Mouse (Mus musculus) heart, embryonic 15.5 days (tissue): ENCODE measurements at regions not wholly inside any gene's neighbourhood (a gene's known extent, or its start where the extent isn't known, plus 50 kb on each side); places are given as distances from the start of the nearest gene placed in this dataset.

Experiments
- ATAC-seq: fragments of 200-750 bp; cut with Nextera tagmentation; replicated peaks from 2 replicates; pipeline ENCODE4 v1.8.0; 2017; ENCODE audit warnings: low read depth, moderate TSS enrichment; ENCODE audit not compliant: insufficient number of reproducible peaks, insufficient read depth, low FRiP score
- H3K27ac ChIP-seq: fragments of 300-500 bp; sonication (generic); 2 replicates; pipeline ENCODE4 v1.5.1; 2015; ENCODE audit warnings: mild to moderate bottlenecking, inconsistent platforms
- H3K27me3 ChIP-seq: fragments of 300-500 bp; sonication (generic); 2 replicates; pipeline ENCODE4 v1.6.1; 2015; ENCODE audit warnings: inconsistent platforms
- H3K36me3 ChIP-seq: fragments of 300-500 bp; sonication (generic); 2 replicates; pipeline ENCODE4 v1.6.1; 2015; ENCODE audit warnings: mild to moderate bottlenecking, inconsistent platforms
- H3K4me1 ChIP-seq: fragments of 300-500 bp; sonication (generic); replicated peaks from 2 replicates; pipeline ENCODE4 v1.6.1; 2015; ENCODE audit warnings: inconsistent platforms
- H3K4me2 ChIP-seq: fragments of 300-500 bp; sonication (generic); 2 replicates; pipeline ENCODE4 v1.6.1; 2015; ENCODE audit warnings: inconsistent platforms, mild to moderate bottlenecking, moderate library complexity
- H3K4me3 ChIP-seq: fragments of 300-500 bp; sonication (generic); 2 replicates; pipeline ENCODE4 v1.5.1; 2015; ENCODE audit warnings: mild to moderate bottlenecking, inconsistent platforms
- H3K9ac ChIP-seq: fragments of 300-500 bp; sonication (generic); 2 replicates; pipeline ENCODE4 v1.6.1; 2015; ENCODE audit warnings: mild to moderate bottlenecking, inconsistent platforms
- H3K9me3 ChIP-seq: fragments of 300-500 bp; sonication (generic); replicated peaks from 2 replicates; pipeline ENCODE4 v1.6.1; 2016; ENCODE audit warnings: inconsistent platforms
- WGBS: fragments of 180-500 bp; shearing (Covaris S2); methylation state at CpG from one replicate; pipeline ENCODE4 v1.1.7; 2015; ENCODE audit warnings: mixed read lengths; 5-methylcytosine and 5-hydroxymethylcytosine counted together

DNA sequence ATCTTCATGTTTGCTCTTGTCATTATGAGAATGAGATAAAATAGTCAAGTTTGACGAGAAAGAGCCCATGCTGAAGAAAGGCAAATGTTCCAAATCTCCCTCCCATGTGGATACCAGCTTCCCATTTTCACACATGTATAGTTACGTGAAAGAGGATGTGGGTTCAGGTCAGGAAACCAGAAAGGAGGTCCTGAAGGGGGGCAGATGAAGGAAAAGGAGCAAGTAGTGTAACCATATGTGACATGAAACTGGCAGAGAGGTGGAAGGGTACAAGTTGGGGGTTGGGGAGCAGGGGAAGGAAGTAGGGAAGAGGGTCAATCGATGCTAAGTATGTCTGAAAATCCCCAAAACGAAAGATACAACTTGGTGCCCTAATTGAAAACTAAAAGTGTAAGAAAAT lies 132.6 kb upstream of the Pkn2 start:
- Histone ChIP-seq H3K4me3 (no peak overlapping the region), H3K36me3 (no peaks in the 10 kb centered on the region), H3K27me3 (no peaks in the 10 kb centered on the region), H3K4me2 (no peak overlapping the region), H3K9ac (no peak overlapping the region), H3K4me1 (no peaks in the 10 kb centered on the region), H3K9me3 (no peaks in the 10 kb centered on the region), H3K27ac (no peak overlapping the region)
- ATAC-seq, result no peak
- 71% methylated on average over 4 of the region's 4 CpGs for WGBS

DNA sequence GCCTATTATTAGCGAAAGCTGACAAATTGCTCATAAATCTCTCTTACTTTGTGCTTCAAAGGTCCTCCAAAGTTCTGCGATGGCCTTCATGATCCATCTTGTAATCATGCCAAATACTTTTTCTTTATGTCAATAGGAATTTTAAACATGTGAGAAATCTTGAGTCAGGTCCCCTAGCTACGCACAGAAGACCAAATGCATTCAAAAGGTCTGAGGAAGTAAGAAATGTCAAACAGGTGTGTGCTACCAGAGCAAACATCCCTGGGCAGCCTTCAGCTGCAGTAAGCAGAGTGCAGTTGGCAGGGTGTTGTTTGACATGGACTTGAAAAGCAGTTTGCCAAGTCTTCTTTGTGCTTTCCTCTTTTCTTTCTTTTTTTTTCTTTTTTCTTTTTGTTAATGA lies 125.2 kb upstream of the Pkn2 start:
- H3K36me3 ChIP-seq, result no peaks in the 10 kb centered on the region
- H3K4me2 ChIP-seq, result no peak overlapping the region
- H3K4me1 ChIP-seq, result no peaks in the 10 kb centered on the region
- no peak overlapping the region for H3K4me3 ChIP-seq
- ATAC-seq, result no peak
- no peak overlapping the region for H3K27ac ChIP-seq
- WGBS, result 75% methylated on average over 3 of the region's 3 CpGs
- H3K9me3 ChIP-seq, result no peaks in the 10 kb centered on the region
- H3K27me3 ChIP-seq, result no peaks in the 10 kb centered on the region
- H3K9ac ChIP-seq, result no peak overlapping the region

DNA sequence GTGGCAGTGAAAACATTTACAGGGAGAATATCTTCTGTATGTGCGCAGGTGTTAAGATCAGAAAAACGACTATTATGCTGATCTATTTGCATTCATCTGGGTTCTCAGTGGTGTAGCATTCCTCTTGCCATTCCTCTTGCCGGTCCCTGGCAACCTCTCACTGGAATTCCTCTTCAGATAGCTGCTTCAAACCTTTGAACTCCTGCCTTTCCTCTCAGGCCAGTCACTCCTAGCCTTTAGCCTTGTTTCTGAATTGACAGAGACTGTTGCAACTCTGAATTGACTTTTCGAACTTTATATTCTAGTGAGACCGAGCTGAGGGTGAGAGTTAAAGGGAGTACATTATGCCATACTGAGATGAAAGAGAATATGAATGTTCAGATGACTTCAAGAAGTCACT lies 120.1 kb upstream of the Pkn2 start:
- H3K27ac ChIP-seq, result no peak overlapping the region
- H3K36me3 ChIP-seq, result no peaks in the 10 kb centered on the region
- no peaks in the 10 kb centered on the region for H3K27me3 ChIP-seq
- ATAC-seq, result no peak
- H3K4me3 ChIP-seq, result no peak overlapping the region
- H3K4me1 ChIP-seq, result no peaks in the 10 kb centered on the region; the same call in 1 of the 2 replicates
- WGBS, result 52% methylated on average over 5 of the region's 5 CpGs
- no peak overlapping the region for H3K9ac ChIP-seq
- no peak overlapping the region for H3K4me2 ChIP-seq
- H3K9me3 ChIP-seq, result no peaks in the 10 kb centered on the region

DNA sequence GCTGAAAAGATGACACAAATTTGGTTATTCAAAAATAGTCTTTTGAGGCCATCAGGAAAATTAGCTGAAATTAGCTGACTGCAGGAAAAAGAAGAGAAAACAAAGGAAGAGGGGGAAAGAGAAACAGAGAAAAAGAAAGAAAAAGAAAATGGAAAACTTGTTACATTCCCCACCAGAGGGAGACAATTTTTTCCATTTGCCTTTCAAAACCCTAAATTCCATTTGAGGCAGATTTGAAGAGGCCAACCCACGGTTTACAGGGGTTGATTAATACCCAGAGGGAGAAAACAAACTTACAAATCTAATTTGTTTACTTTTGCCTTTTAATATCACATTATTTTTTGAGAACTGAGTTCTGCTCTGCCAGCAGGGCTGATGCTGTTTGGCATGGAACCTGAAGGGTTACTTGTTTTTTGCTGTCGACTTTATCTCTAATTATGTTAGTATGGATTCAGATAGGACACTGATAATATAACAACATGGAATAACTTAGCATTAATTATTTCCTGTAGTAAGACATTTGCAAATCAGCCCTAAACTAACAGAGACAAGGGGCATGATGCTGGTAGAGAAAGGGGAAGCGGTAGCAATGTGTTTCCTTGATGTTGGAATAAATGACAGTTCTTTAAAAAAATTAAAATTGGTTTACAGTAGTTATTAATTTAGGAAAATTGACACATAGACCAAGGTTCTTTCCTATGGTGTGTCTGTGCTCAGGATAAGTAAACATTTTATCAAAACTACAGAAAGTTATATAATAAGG lies 114.4 kb upstream of the Pkn2 start:
- no peak overlapping the region for H3K4me3 ChIP-seq
- H3K27me3 ChIP-seq, result no peaks in the 10 kb centered on the region
- no peak overlapping the region for H3K4me2 ChIP-seq
- 49% methylated on average over 3 of the region's 3 CpGs for WGBS
- H3K4me1 ChIP-seq, result no peaks in the 10 kb centered on the region
- no peak overlapping the region for H3K9ac ChIP-seq
- no peaks in the 10 kb centered on the region for H3K9me3 ChIP-seq
- H3K36me3 ChIP-seq, result no peaks in the 10 kb centered on the region
- no peak for ATAC-seq
- H3K27ac ChIP-seq, result no peak overlapping the region

DNA sequence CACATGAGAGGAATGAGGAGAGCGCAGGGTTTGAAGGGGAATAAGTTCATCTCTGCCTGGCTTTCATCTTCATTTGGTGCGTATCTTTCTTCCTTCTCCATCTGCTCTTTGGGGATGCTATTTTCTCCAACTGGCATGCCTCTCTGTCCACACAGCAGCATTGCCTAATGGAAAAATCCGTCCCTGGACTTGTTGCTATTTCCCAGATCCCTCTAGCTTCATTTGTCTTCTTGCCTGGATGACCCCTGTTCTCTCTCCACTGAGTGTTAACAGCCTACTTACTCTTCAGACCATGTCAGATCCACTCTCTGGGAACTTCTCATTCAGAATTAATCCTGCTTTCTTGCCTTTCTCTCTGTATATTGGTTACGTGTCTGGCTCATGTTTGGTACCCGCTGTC lies 102.7 kb upstream of the Pkn2 start:
- no peak overlapping the region for H3K4me3 ChIP-seq
- no peaks in the 10 kb centered on the region for H3K9me3 ChIP-seq
- no peak for ATAC-seq
- H3K27me3 ChIP-seq, result no peaks in the 10 kb centered on the region
- H3K36me3 ChIP-seq, result no peaks in the 10 kb centered on the region
- no peak overlapping the region for H3K4me2 ChIP-seq
- no peak overlapping the region for H3K27ac ChIP-seq
- H3K9ac ChIP-seq, result no peak overlapping the region
- WGBS, result 66% methylated on average over 5 of the region's 5 CpGs
- 0 out of 2 replicates have a peak, but pooled peaks cover 3% of the 10 kb centered on the region for H3K4me1 ChIP-seq

DNA sequence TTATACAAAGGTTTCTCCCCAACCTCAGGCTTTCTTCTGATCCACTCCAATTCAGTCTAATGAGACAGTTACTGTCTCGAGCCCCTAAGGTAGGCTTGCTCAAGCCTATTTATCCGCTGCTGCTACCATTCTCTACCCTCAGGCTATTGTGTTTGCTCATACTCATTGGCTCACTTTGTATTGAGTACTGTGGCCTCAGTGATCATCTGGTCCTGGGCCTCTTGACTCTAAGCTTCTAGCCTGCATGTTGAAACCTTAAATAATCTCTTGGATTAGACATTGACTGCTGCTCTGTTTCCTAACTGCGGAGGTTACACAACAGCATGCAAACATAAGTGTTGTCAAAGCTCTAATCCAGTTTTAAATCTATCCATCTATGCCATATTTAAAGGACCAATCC lies 99.4 kb upstream of the Pkn2 start:
- no peak overlapping the region for H3K27ac ChIP-seq
- 80% methylated on average over 3 of the region's 3 CpGs for WGBS
- ATAC-seq, result no peak
- no peaks in the 10 kb centered on the region for H3K27me3 ChIP-seq
- no peak overlapping the region for H3K4me2 ChIP-seq
- peaks cover 9% of the 10 kb centered on the region for H3K4me1 ChIP-seq
- H3K9ac ChIP-seq, result no peak overlapping the region
- no peak overlapping the region for H3K4me3 ChIP-seq
- H3K9me3 ChIP-seq, result no peaks in the 10 kb centered on the region
- no peaks in the 10 kb centered on the region for H3K36me3 ChIP-seq

DNA sequence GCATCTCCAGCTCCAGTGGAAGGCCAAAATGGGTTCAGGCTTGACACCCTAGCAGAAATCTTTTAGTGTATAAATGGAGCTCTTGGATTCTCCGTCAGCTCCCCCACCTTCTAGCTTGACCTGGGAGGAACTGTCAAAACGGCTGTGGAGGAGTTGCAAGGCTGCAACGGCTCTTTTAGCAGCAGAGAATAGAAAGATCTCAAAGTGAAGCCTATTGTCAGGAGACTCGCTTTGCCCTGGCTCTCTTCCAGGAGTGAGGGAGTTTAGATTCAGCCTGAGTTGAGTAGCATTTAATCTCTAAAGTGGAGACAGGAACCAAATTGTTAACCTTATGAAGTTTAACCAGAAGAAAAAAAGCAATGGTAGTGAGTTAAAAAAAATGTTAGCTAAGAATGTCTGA lies 97.4 kb upstream of the Pkn2 start:
- WGBS, result 6% methylated on average over 4 of the region's 4 CpGs
- peaks cover 5% of the 10 kb centered on the region for H3K4me1 ChIP-seq
- no peaks in the 10 kb centered on the region for H3K27me3 ChIP-seq
- no peak overlapping the region for H3K4me3 ChIP-seq
- H3K9ac ChIP-seq, result no peak overlapping the region
- ATAC-seq, result no peak
- no peaks in the 10 kb centered on the region for H3K9me3 ChIP-seq
- peak overlapping the region; percentile 23; the same call in 1 of the 2 replicates for H3K4me2 ChIP-seq
- H3K36me3 ChIP-seq, result no peaks in the 10 kb centered on the region
- peak overlapping the region; percentile 54 for H3K27ac ChIP-seq

DNA sequence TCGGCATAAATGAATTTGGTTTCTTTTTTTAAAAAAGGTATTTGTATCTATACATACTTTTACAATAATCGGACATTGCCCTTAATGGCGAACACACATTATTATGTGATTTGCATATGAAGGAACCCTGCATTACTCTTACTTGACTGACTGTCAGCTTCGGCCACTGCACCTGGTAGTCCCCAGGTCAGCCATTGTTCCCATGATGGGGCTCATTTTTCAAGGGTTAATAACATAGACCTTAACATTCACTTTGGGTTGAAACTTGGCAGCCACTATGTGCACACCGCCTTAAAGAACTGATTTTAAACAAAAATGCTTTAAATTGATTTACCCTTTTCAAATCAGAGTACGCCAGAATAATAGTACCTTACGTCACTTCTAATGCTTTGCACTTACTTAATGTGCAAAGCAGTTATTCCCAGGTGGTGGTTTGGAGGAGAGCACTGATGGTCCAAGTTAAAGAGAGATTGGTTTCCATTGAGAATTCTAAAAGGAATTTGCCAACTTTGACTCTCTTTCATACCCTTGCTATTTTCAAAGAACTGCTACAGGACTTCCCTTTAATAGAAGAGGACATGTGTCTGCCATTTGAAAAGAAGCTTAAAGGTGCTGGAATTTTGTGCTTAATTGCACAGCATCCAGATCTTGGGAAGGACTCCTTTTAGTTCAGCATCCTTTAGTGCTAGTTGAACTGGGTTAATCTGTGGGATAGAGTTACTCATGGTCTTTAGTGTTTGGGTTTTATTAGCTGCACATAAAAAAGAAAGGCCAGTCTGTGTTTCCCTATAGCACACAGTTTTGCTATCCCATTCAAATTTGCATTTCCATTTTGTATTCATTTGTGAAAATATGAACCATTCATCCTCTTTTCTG lies 95.0 kb upstream of the Pkn2 start:
- 89% methylated on average over 7 of the region's 7 CpGs for WGBS
- ATAC-seq, result no peak

DNA sequence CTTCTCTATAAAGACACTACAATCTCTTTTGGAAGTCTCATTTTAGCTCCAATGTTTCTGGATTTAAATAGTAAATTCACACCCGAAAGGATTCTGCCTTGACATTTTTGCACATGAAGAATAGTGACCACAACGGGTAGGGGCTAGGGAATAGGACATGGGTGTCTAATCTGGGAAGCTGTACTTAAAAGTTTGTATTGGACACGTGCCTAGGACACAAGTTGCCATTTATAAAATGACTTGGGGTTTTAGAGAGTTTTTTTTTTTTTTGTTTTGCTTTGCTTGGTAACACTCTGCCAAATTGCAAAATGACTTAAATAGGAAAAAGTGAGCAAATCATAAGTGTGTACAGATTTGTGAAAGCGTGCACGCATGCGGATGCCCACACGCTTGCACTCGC lies 93.8 kb upstream of the Pkn2 start:
- H3K27ac ChIP-seq, result no peak overlapping the region
- no peak overlapping the region for H3K4me3 ChIP-seq
- no peaks in the 10 kb centered on the region for H3K36me3 ChIP-seq
- H3K9me3 ChIP-seq, result no peaks in the 10 kb centered on the region
- peaks cover 5% of the 10 kb centered on the region for H3K4me1 ChIP-seq
- H3K4me2 ChIP-seq, result no peak overlapping the region
- H3K9ac ChIP-seq, result no peak overlapping the region
- no peak for ATAC-seq
- WGBS, result 71% methylated on average over 8 of the region's 8 CpGs
- H3K27me3 ChIP-seq, result no peaks in the 10 kb centered on the region

More for the DNA sequence above, 95.0 kb upstream of the Pkn2 start:
- H3K9ac ChIP-seq, result no peak overlapping the region
- no peaks in the 10 kb centered on the region for H3K27me3 ChIP-seq
- H3K9me3 ChIP-seq, result no peaks in the 10 kb centered on the region
- no peak overlapping the region for H3K4me3 ChIP-seq
- peaks cover 5% of the 10 kb centered on the region for H3K4me1 ChIP-seq
- no peak overlapping the region for H3K4me2 ChIP-seq
- H3K27ac ChIP-seq, result no peak overlapping the region
- no peaks in the 10 kb centered on the region for H3K36me3 ChIP-seq

DNA sequence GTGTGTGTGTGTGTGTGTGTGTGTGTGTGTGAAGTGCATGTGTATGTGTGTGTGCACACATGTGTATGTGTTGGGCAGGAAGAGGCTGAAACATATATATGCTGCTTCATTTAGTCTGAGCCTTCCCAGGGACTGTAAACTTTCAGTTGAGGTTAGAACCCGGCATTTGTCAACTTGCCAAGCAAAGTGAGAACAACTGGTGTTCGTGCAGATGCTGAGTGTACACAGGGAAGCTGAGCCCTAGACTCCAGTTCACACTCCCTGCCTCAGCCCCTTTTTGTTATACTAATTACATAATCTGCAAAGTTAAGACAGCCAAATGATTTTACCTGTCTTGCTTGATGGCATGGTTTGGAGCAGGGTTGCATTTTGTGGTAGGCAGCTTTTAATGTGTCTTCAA lies 87.7 kb upstream of the Pkn2 start:
- WGBS, result 35% methylated on average over 2 of the region's 2 CpGs
- Histone ChIP-seq H3K27ac (no peak overlapping the region), H3K36me3 (no peaks in the 10 kb centered on the region), H3K27me3 (no peaks in the 10 kb centered on the region), H3K9me3 (no peaks in the 10 kb centered on the region), H3K9ac (no peak overlapping the region), H3K4me2 (no peak overlapping the region), H3K4me1 (no peaks in the 10 kb centered on the region), H3K4me3 (no peak overlapping the region)
- ATAC-seq, result no peak

DNA sequence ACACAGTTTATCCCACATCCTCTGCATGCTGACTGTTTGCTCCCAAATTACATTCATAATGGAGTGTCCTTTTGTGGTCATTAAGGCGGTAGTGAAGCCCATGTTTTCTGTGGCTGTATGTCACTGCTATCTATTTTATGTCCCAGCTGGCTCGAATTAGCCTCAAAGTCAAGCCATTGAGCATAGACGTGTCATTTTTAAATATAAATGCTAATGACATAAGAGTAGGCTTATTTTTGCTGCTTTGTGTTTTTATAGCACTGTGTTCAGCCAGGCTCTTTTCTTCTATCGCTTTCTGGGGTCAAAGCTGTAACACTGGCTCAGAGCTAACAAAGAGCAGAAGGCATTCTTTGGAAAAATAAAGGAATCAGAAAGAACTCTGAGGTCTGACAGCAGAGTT lies 83.8 kb upstream of the Pkn2 start:
- Histone ChIP-seq H3K27me3 (no peaks in the 10 kb centered on the region), H3K9me3 (no peaks in the 10 kb centered on the region), H3K4me1 (no peaks in the 10 kb centered on the region), H3K36me3 (no peaks in the 10 kb centered on the region), H3K4me2 (no peak overlapping the region), H3K4me3 (no peak overlapping the region), H3K9ac (no peak overlapping the region), H3K27ac (no peak overlapping the region)
- 64% methylated on average over 4 of the region's 4 CpGs for WGBS
- no peak for ATAC-seq
